Mouse (Mus musculus) limb, embryonic 14.5 days (tissue): ENCODE results near the gene Plxdc1. TPM values are rescaled to one million over a fixed set of nuclear protein-coding genes. Genes with fewer than 3 reads are reported as not detected.
"Not testable (repeated sequence)": the region's sequence is repeated elsewhere in the genome, so short reads cannot be mapped to it uniquely, and the experiment has no call there.

Source experiments
- ATAC-seq: fragments of 200-750 bp; cut with Nextera tagmentation; 2 replicates; pipeline ENCODE4 v1.8.0; 2017; ENCODE audit warnings: low read depth, moderate number of reproducible peaks, moderate TSS enrichment; ENCODE audit not compliant: low FRiP score
- DNase-seq: peaks from one replicate; pipeline ENCODE4 v3.0.0-alpha.2; 2015; ENCODE audit warnings: low spot score
- H3K27ac ChIP-seq: fragments of 300-500 bp; sonication (generic); replicated peaks from 2 replicates; pipeline ENCODE4 v1.5.1; 2014; ENCODE audit warnings: low read depth, mild to moderate bottlenecking, low read length, moderate library complexity, mixed read lengths
- H3K27me3 ChIP-seq: fragments of 300-500 bp; sonication (generic); 2 replicates; pipeline ENCODE4 v1.6.1; 2014; ENCODE audit warnings: low read length, mixed read lengths; ENCODE audit not compliant: control insufficient read depth, insufficient read depth
- H3K36me3 ChIP-seq: fragments of 300-500 bp; sonication (generic); 2 replicates; pipeline ENCODE4 v1.6.1; 2014; ENCODE audit warnings: mild to moderate bottlenecking, low read length, moderate library complexity, mixed read lengths; ENCODE audit not compliant: control insufficient read depth, insufficient read depth
- H3K4me1 ChIP-seq: fragments of 300-500 bp; sonication (generic); 2 replicates; pipeline ENCODE4 v1.6.1; 2014; ENCODE audit warnings: antibody characterized with exemption, low read length, mixed read lengths; ENCODE audit not compliant: control insufficient read depth, insufficient read depth
- H3K4me2 ChIP-seq: fragments of 300-500 bp; sonication (generic); replicated peaks from 2 replicates; pipeline ENCODE4 v1.6.1; 2014; ENCODE audit warnings: low read depth, mild to moderate bottlenecking, low read length, moderate library complexity; ENCODE audit not compliant: severe bottlenecking
- H3K4me3 ChIP-seq: fragments of 300-500 bp; sonication (generic); replicated peaks from 2 replicates; pipeline ENCODE4 v1.5.1; 2014; ENCODE audit warnings: low read length
- H3K9ac ChIP-seq: fragments of 300-500 bp; sonication (generic); 2 replicates; pipeline ENCODE4 v1.6.1; 2014; ENCODE audit warnings: mild to moderate bottlenecking, low read depth, low read length, moderate library complexity; ENCODE audit not compliant: severe bottlenecking
- H3K9me3 ChIP-seq: fragments of 300-500 bp; sonication (generic); 2 replicates; pipeline ENCODE4 v1.6.1; 2016; ENCODE audit warnings: low read length; ENCODE audit not compliant: control insufficient read depth
- POLR2A ChIP-seq: fragments of 200-500 bp; IDR thresholded peaks from 2 replicates; pipeline ENCODE4 v1.8.0; 2012; ENCODE audit warnings: inconsistent platforms, mild to moderate bottlenecking, moderate library complexity, borderline replicate concordance; ENCODE audit not compliant: insufficient read depth, insufficient read length; ENCODE audit errors: extremely low read depth
- WGBS: fragments of 180-500 bp; shearing (Covaris S2); extraction: QIAGEN DNeasy Blood & Tissue Kit; methylation state at CpG from one replicate; pipeline ENCODE4 v1.1.7; 2014; 5-methylcytosine and 5-hydroxymethylcytosine counted together
- polyA plus RNA-seq, 2 experiments: library from polyadenylated mRNA; depleted of rRNA in 1 of 2; stranded (reverse) in 1 of 2; unstranded in 1 of 2; fragments of >200 nt; fragmentation: Nextera tagmentation in 1 of 2; extraction: Ambion mirVana in 1 of 2; gene quantifications; 2 replicates each; pipeline versions ENCODE4 v1.2.1 to v1.2.3; 2012 to 2014

The Plxdc1 gene
- polyA plus RNA-seq, 2 experiments: 1.0 to 1.1 TPM

DNA sequence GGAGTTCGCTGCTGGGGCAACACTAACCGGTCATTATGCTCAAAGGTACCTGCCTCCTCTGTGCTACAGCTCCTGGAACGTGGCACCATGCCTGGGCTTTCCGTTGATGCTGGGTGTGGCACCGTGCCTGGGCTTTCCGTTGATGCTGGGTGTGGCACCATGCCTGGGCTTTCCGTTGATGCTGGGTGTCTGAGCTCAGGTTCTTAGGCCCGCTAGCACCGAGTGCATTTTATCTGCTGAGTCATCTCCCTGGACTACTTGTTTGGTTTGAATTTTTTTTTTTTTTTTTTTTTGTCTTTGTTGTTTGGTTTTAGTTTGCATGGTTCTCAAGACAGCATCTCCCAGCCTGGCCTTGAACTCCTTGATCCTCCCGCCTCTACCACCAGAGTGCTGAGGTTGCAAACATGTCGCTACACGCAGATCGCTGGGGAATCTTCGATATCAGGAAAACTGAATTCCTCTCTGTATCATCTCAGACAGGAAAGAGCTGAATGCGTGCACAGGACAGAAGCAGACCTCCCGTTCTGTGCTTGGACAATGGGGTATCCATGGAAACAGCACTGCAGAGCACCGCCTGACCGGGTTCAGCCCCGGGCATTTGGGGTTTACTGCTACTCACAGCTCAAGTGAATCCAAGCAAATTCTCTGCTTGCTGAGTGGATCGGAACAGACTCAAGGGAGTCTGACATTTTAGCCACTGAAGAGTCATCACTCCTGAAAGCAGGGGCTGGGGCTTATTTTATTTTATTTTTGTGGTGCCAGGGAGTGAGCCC, 36.4 kb downstream of the Plxdc1 start:
- ATAC-seq (no peak), DNase-seq (no peak)
- Histone ChIP-seq H3K4me1 (no peaks in the 10 kb centered on the region), H3K4me2 (no peak overlapping the region), H3K9me3 (no peaks in the 10 kb centered on the region), H3K36me3 (no peaks in the 10 kb centered on the region), H3K9ac (no peak overlapping the region), H3K4me3 (no peak overlapping the region), H3K27ac (no peak overlapping the region), H3K27me3 (no peaks in the 10 kb centered on the region)
- 61% methylated on average over 20 of the region's 20 CpGs for WGBS
- TF ChIP-seq POLR2A: no peak

GRCm38 (mm10) chr11:97947426-97947825, 38.8 kb downstream of the Plxdc1 start:
- Histone ChIP-seq H3K36me3 (no peaks in the 10 kb centered on the region), H3K27ac (no peak overlapping the region), H3K4me1 (no peaks in the 10 kb centered on the region), H3K9ac (no peak overlapping the region), H3K4me2 (no peak overlapping the region), H3K9me3 (no peaks in the 10 kb centered on the region), H3K4me3 (no peak overlapping the region), H3K27me3 (no peaks in the 10 kb centered on the region)
- 8% methylated on average over 7 of the region's 7 CpGs for WGBS
- ATAC-seq (no peak), DNase-seq (peak; percentile 39)
- no peak for TF ChIP-seq POLR2A

- not testable (repeated sequence) for ATAC-seq, H3K4me2 ChIP-seq, H3K4me3 ChIP-seq, H3K4me1 ChIP-seq, H3K36me3 ChIP-seq, DNase-seq, H3K27me3 ChIP-seq, H3K9me3 ChIP-seq, H3K9ac ChIP-seq, H3K27ac ChIP-seq
- 91% methylated on average over 7 of the region's 7 CpGs for WGBS
These were observed 40.4 kb downstream of the Plxdc1 start for GRCm38 (mm10) chr11:97945738-97946289.

- Histone ChIP-seq H3K27me3 (no peaks in the 10 kb centered on the region), H3K4me3 (no peak overlapping the region), H3K4me2 (no peak overlapping the region), H3K9ac (no peak overlapping the region), H3K36me3 (no peaks in the 10 kb centered on the region), H3K4me1 (no peaks in the 10 kb centered on the region), H3K9me3 (no peaks in the 10 kb centered on the region), H3K27ac (no peak overlapping the region)
- whole genome bisulfite sequencing: 65% methylated on average over 10 of the region's 10 CpGs
- ATAC-seq (no peak), DNase-seq (no peak)
- TF ChIP-seq POLR2A: no peak
These were observed 41.2 kb downstream of the Plxdc1 start for GRCm38 (mm10) chr11:97945031-97945430.

DNA sequence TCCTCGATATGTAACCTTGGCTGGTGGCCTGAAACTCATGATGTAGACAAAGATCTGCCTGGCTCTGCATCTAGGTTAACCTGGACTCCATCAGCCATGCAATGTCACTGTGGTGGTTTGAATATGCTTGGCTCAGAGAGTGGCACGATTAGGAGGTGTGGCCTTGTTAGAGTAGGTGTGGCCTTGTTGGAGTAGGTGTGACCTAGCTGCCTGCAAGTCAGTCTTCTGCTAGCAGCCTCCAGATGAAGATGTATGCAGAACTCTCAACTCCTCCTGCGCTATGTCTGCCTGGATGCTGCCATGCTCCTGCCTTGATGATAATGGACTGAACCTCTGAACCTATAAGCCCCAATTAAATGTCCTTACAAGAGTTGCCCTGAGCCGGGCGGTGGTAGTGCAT, 43.0 kb downstream of the Plxdc1 start:
- TF ChIP-seq POLR2A: no peak
- no peak overlapping the region for H3K27ac ChIP-seq
- H3K27me3 ChIP-seq: no peaks in the 10 kb centered on the region
- DNase-seq (no peak), ATAC-seq (no peak)
- H3K9ac ChIP-seq: no peak overlapping the region
- no peak overlapping the region for H3K4me3 ChIP-seq
- H3K4me1 ChIP-seq: no peaks in the 10 kb centered on the region
- H3K4me2 ChIP-seq: no peak overlapping the region
- WGBS: 79% methylated on average over 5 of the region's 5 CpGs
- H3K36me3 ChIP-seq: no peaks in the 10 kb centered on the region
- no peaks in the 10 kb centered on the region for H3K9me3 ChIP-seq
